Mouse (Mus musculus): ENCODE data around the gene Gm266. TPM values are rescaled to one million over a fixed set of nuclear protein-coding genes. Genes with fewer than 3 reads are reported as not detected.

Gm266 gene
- polyA plus RNA-seq, 1 experiment from 2014 or later: 5.5 TPM

DNA sequence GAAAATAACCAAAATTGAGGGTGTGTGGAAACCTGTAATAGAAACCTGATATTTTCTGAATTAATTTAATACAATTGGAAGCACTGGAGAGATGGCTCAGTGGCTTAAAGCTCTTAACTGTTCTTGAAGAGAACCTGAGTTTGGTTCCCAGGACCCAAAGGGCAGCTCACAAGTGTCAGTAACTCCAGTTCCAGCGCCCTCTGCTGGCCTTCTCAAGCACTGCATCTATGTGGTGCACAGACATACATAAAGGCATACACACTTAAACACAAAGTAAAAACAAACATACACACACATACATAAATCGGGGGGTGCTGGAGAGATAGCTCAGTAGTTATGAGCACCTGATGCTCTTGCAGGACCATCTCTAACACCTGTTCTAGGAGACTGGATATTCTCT lies 11.5 kb upstream of the Gm266 start:
- Histone ChIP-seq H3K36me3 (ENCODE audit: control insufficient read depth, insufficient read depth, low read length) (no peaks in the 10 kb centered on the region), H3K9ac (ENCODE audit: low read depth, low read length) (no peak overlapping the region), H3K4me3 (ENCODE audit: low read depth, low read length) (no peak overlapping the region), H3K4me2 (no peak overlapping the region), H3K9me3 (replicated peaks; ENCODE audit: control insufficient read depth, low read length) (no peaks in the 10 kb centered on the region), H3K27me3 (ENCODE audit: control insufficient read depth, insufficient read depth, low read length) (no peaks in the 10 kb centered on the region), H3K4me1 (ENCODE audit: control insufficient read depth, insufficient read depth, low read length) (no peaks in the 10 kb centered on the region), H3K27ac (ENCODE audit: low read depth, low read length) (no peak overlapping the region)
- WGBS (ENCODE audit: insufficient replicate concordance): 46% methylated on average over 2 of the region's 2 CpGs
- no peak for ATAC-seq (replicated peaks; ENCODE audit: insufficient number of reproducible peaks, low FRiP score, low TSS enrichment)

DNA sequence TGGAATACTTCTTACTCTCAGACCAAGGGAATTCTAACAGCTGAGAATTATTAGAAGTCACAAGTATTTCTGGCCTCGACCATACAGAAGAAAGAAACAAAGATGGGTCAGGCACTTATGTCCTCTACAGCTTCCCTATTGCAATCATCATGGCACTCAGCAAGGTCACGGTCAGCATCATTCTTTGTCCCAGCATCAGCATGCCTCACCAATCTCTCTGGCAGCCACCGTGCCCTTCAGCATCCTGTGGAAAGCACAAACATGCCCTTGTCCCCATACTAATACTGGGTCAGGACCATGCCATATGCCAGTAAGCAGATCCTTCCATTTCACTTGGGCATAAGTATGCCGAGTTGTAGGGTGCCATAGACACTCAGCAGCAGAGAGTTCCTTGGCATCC lies 9.3 kb upstream of the Gm266 start:
- no peak overlapping the region for H3K9ac ChIP-seq (ENCODE audit: low read depth, low read length)
- no peaks in the 10 kb centered on the region for H3K9me3 ChIP-seq (replicated peaks; ENCODE audit: control insufficient read depth, low read length)
- ATAC-seq (replicated peaks; ENCODE audit: insufficient number of reproducible peaks, low FRiP score, low TSS enrichment): no peak
- WGBS (ENCODE audit: insufficient replicate concordance): 63% methylated on average over 4 of the region's 4 CpGs
- no peaks in the 10 kb centered on the region for H3K4me1 ChIP-seq (ENCODE audit: control insufficient read depth, insufficient read depth, low read length)
- no peak overlapping the region for H3K4me3 ChIP-seq (ENCODE audit: low read depth, low read length)
- H3K4me2 ChIP-seq: no peak overlapping the region
- no peaks in the 10 kb centered on the region for H3K36me3 ChIP-seq (ENCODE audit: control insufficient read depth, insufficient read depth, low read length)
- H3K27ac ChIP-seq (ENCODE audit: low read depth, low read length): no peak overlapping the region
- peaks cover 2% of the 10 kb centered on the region; the same call in 1 of the 2 replicates for H3K27me3 ChIP-seq (ENCODE audit: control insufficient read depth, insufficient read depth, low read length)

DNA sequence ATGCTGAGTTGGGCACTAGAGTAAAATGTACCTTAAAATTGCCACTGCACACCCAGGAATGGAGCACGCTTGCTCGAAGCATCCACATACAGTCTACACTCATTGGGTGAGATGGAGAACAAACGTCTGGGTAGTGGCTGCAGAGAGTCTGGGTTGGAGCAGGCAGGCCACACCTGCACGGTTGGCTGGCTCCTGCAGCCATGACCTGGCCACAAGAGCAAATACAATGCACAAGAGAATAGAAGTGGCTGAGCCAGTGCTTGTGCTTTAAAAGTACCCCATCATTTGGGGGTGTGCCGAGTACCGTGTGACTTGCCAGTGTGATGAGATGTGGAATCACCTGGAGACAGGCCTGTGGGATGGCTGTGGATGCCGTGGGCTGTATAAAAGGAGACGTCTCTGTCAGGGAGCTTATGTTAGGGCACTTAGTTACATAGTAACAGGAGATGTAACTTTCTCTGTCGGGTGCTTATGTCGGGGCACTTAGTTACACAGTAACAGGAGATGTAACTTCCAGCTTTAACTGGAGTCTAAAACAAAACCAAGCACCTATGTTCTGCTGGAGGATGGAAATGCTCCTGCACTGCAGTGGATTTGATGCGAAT lies 3.7 kb upstream of the Gm266 start:
- Histone ChIP-seq H3K9ac (ENCODE audit: low read depth, low read length) (no peak overlapping the region), H3K27ac (ENCODE audit: low read depth, low read length) (no peak overlapping the region), H3K27me3 (ENCODE audit: control insufficient read depth, insufficient read depth, low read length) (peaks cover 49% of the 10 kb centered on the region), H3K36me3 (ENCODE audit: control insufficient read depth, insufficient read depth, low read length) (no peaks in the 10 kb centered on the region), H3K4me1 (ENCODE audit: control insufficient read depth, insufficient read depth, low read length) (peaks cover 6% of the 10 kb centered on the region; the same call in 1 of the 2 replicates), H3K9me3 (replicated peaks; ENCODE audit: control insufficient read depth, low read length) (no peaks in the 10 kb centered on the region), H3K4me2 (no peak overlapping the region), H3K4me3 (ENCODE audit: low read depth, low read length) (no peak overlapping the region)
- 76% methylated on average over 11 of the region's 11 CpGs for WGBS (ENCODE audit: insufficient replicate concordance)
- ATAC-seq (replicated peaks; ENCODE audit: insufficient number of reproducible peaks, low FRiP score, low TSS enrichment): no peak

DNA sequence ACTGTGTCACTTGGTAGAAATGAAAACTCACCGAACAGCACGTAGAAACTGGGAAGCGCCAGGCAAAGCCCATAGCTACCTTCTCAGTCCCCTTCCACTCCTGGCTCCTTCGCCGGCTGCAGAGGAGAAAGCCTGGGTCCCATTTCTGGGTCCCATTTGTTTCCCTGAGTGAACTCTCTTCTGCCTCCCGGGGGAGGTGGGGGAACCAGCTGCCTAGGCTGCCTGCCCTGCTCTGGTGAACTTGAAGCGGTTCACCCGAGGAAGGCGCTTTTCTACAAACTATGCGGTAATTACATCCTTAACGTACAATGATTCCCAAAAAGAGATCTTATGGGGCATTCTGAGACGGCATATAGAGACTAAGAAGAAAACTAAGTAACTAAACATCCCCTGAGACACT lies 832 bp upstream of the Gm266 start:
- Histone ChIP-seq H3K9ac (ENCODE audit: low read depth, low read length) (no peak overlapping the region), H3K4me2 (peak overlapping the region; percentile 89), H3K9me3 (replicated peaks; ENCODE audit: control insufficient read depth, low read length) (no peaks in the 10 kb centered on the region), H3K27me3 (ENCODE audit: control insufficient read depth, insufficient read depth, low read length) (peaks cover 58% of the 10 kb centered on the region), H3K4me1 (ENCODE audit: control insufficient read depth, insufficient read depth, low read length) (peaks cover 6% of the 10 kb centered on the region; the same call in 1 of the 2 replicates), H3K36me3 (ENCODE audit: control insufficient read depth, insufficient read depth, low read length) (no peaks in the 10 kb centered on the region), H3K27ac (ENCODE audit: low read depth, low read length) (no peak overlapping the region), H3K4me3 (ENCODE audit: low read depth, low read length) (peak overlapping the region; percentile 59)
- 7% methylated on average over 12 of the region's 12 CpGs for WGBS (ENCODE audit: insufficient replicate concordance)
- no peak for ATAC-seq (replicated peaks; ENCODE audit: insufficient number of reproducible peaks, low FRiP score, low TSS enrichment)

DNA sequence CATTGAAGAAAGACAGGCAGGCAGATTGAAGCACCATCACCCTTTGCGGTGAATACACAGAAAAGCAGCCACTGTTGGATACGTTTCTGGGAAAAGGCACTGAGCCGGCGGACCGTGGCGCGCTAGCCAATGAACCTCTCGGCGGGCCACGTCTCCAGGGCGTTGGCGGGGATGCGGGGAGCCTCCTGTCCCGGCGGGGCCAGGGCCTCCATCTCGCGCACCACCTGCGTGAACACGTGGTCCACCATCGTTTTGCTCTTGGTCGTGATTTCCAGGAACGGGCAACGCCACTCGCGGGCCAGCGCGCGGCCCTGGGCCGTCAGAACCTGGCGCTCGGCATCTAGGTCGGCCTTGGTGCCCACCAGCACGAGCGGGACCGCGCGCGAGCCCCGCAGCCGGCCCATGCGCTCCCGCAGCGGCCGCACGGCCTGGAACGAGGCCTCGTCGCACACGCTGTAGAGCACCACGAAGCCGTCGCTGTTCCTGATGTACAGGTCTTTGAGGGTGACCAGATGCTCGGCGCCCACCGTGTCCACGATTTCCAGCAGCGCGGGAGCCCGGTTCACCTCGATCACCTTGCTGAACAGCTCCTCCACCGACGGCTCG lies 474 bp downstream of the Gm266 start:
- H3K9ac ChIP-seq (ENCODE audit: low read depth, low read length): peak overlapping the region; percentile 60
- H3K4me2 ChIP-seq: peak overlapping the region; percentile 89
- peak overlapping the region; percentile 59 for H3K4me3 ChIP-seq (ENCODE audit: low read depth, low read length)
- under 1% methylated on average over 63 of the region's 63 CpGs for WGBS (ENCODE audit: insufficient replicate concordance)
- H3K27ac ChIP-seq (ENCODE audit: low read depth, low read length): no peak overlapping the region
- ATAC-seq (replicated peaks; ENCODE audit: insufficient number of reproducible peaks, low FRiP score, low TSS enrichment): no peak
- H3K4me1 ChIP-seq (ENCODE audit: control insufficient read depth, insufficient read depth, low read length): peaks cover 6% of the 10 kb centered on the region; the same call in 1 of the 2 replicates
- H3K36me3 ChIP-seq (ENCODE audit: control insufficient read depth, insufficient read depth, low read length): no peaks in the 10 kb centered on the region
- H3K9me3 ChIP-seq (replicated peaks; ENCODE audit: control insufficient read depth, low read length): no peaks in the 10 kb centered on the region
- H3K27me3 ChIP-seq (ENCODE audit: control insufficient read depth, insufficient read depth, low read length): peaks cover 56% of the 10 kb centered on the region

DNA sequence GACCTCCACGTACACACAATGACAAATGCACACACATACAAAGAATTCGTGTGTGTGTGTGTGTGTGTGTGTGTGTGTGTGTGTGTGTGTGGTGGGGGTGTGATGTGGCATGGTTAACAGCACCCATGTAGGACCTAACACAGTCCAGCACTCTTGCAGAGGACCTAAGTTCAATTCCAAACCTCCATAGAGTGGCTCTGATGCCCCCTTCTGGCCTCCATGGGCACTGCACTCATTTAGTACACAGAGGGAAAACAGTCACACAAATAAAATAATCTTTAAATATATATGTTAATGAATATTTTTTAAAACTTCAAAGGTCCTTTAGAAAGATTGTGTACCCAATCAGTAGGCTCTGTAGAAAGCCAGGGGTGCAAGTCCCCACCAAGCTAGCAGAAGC lies 5.7 kb downstream of the Gm266 start:
- H3K27ac ChIP-seq (ENCODE audit: low read depth, low read length): no peak overlapping the region
- H3K9ac ChIP-seq (ENCODE audit: low read depth, low read length): no peak overlapping the region
- peaks cover 15% of the 10 kb centered on the region for H3K27me3 ChIP-seq (ENCODE audit: control insufficient read depth, insufficient read depth, low read length)
- ATAC-seq (replicated peaks; ENCODE audit: insufficient number of reproducible peaks, low FRiP score, low TSS enrichment): no peak
- no peaks in the 10 kb centered on the region for H3K4me1 ChIP-seq (ENCODE audit: control insufficient read depth, insufficient read depth, low read length)
- 56% methylated on average over 2 of the region's 2 CpGs for WGBS (ENCODE audit: insufficient replicate concordance)
- H3K4me2 ChIP-seq: no peak overlapping the region
- H3K36me3 ChIP-seq (ENCODE audit: control insufficient read depth, insufficient read depth, low read length): no peaks in the 10 kb centered on the region
- H3K4me3 ChIP-seq (ENCODE audit: low read depth, low read length): no peak overlapping the region
- no peaks in the 10 kb centered on the region for H3K9me3 ChIP-seq (replicated peaks; ENCODE audit: control insufficient read depth, low read length)

DNA sequence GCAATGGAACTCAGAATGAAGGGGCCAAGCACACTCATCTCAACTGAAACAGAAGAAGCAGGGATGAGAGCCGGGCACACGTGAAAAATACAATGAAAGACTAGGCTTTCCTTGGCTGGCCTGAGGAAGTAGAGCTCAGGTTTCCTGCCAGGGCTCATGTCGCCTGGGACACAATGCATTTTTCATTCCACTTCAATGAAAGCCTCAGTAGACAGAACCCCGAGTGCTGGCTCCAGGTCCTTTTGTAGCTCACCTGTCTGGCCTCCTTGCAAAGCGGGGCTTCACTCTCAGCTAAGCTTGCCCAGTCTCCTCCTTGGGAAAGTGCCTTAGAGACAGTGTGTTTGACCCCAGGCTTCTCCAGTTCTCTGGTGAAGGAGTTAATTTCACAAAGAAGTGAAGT lies 6.7 kb downstream of the Gm266 start:
- Histone ChIP-seq H3K9ac (ENCODE audit: low read depth, low read length) (no peak overlapping the region), H3K9me3 (replicated peaks; ENCODE audit: control insufficient read depth, low read length) (no peaks in the 10 kb centered on the region), H3K36me3 (ENCODE audit: control insufficient read depth, insufficient read depth, low read length) (no peaks in the 10 kb centered on the region), H3K4me1 (ENCODE audit: control insufficient read depth, insufficient read depth, low read length) (no peaks in the 10 kb centered on the region), H3K4me2 (no peak overlapping the region), H3K27me3 (ENCODE audit: control insufficient read depth, insufficient read depth, low read length) (peaks cover 5% of the 10 kb centered on the region; the same call in 1 of the 2 replicates), H3K4me3 (ENCODE audit: low read depth, low read length) (no peak overlapping the region), H3K27ac (ENCODE audit: low read depth, low read length) (no peak overlapping the region)
- WGBS (ENCODE audit: insufficient replicate concordance): 59% methylated on average over 5 of the region's 5 CpGs
- no peak for ATAC-seq (replicated peaks; ENCODE audit: insufficient number of reproducible peaks, low FRiP score, low TSS enrichment)

DNA sequence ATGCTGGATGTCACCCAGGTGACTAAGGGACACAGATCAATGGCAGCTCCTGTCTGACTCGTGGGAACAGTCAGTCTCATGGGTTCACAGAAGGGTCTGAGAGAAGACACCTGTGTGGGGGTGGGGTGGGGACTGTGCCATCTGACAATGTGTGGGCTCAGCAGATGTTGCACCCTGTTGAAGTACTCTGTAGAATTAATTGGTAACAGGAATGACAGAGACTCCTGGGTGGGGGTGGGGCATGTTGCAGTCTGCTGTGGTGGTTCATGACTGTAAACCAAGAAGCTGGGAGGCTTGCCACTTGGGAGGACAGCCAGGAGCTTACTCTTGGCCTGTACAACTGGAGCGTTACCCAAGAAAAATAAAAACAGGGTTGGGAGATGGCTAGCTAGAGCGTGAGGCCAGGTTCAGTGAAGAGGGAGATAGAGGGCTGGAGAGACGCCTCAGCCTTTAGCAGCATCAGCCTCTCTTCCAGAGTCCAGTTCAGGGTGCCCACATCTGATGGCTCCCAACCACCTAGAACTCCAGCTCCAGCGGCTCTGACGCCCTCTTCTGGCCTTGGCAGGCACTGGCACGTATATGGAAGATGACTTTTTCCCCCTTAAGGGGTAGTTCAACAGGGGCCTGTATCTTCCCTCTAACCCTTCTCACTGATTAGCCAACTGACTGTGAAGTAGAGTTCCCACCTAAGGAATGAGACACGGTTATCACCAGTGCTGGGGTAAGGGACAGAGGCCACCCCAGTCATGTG lies 10.6 kb downstream of the Gm266 start:
- Histone ChIP-seq H3K9me3 (replicated peaks; ENCODE audit: control insufficient read depth, low read length) (no peaks in the 10 kb centered on the region), H3K27ac (ENCODE audit: low read depth, low read length) (no peak overlapping the region), H3K4me3 (ENCODE audit: low read depth, low read length) (no peak overlapping the region), H3K4me2 (no peak overlapping the region), H3K36me3 (ENCODE audit: control insufficient read depth, insufficient read depth, low read length) (no peaks in the 10 kb centered on the region), H3K9ac (ENCODE audit: low read depth, low read length) (no peak overlapping the region), H3K4me1 (ENCODE audit: control insufficient read depth, insufficient read depth, low read length) (no peaks in the 10 kb centered on the region), H3K27me3 (ENCODE audit: control insufficient read depth, insufficient read depth, low read length) (no peaks in the 10 kb centered on the region)
- 50% methylated on average over 8 of the region's 8 CpGs for WGBS (ENCODE audit: insufficient replicate concordance)
- no peak for ATAC-seq (replicated peaks; ENCODE audit: insufficient number of reproducible peaks, low FRiP score, low TSS enrichment)

Measured in heart, embryonic 11.5 days (tissue).